Mouse (Mus musculus): ENCODE measurements around the gene Ddr2. TPM values are rescaled to one million over a fixed set of nuclear protein-coding genes. Genes with fewer than 3 reads are reported as not detected.
A peak's percentile ranks its signal among the peaks of the same experiment; 100 is the strongest.

Gene Ddr2
- polyA plus RNA-seq, 2 experiments = 64.1 to 86.7 TPM

GRCm38 (mm10) chr1:170057607-170058006 lies 53.0 kb downstream of the Ddr2 start:
- Histone ChIP-seq H3K4me3 (replicated peaks; ENCODE audit: low read length) (no peak overlapping the region), H3K4me2 (replicated peaks; ENCODE audit: low read depth, low read length, severe bottlenecking) (no peak overlapping the region), H3K4me1 (ENCODE audit: control insufficient read depth, insufficient read depth, low read length) (peaks cover 20% of the 10 kb centered on the region), H3K9me3 (ENCODE audit: control insufficient read depth, low read length) (no peaks in the 10 kb centered on the region), H3K9ac (ENCODE audit: low read depth, low read length, severe bottlenecking) (no peak overlapping the region), H3K27ac (replicated peaks; ENCODE audit: low read depth, low read length) (no peak overlapping the region), H3K36me3 (ENCODE audit: control insufficient read depth, insufficient read depth, low read length) (peaks cover 7% of the 10 kb centered on the region), H3K27me3 (ENCODE audit: control insufficient read depth, insufficient read depth, low read length) (no peaks in the 10 kb centered on the region)
- no peak for TF ChIP-seq POLR2A (IDR thresholded peaks at IDR 0.05; ENCODE audit: borderline replicate concordance, extremely low read depth, insufficient read depth, insufficient read length)
- no peak for ATAC-seq (ENCODE audit: low FRiP score, low read depth)
- 77% methylated on average over 7 of the region's 7 CpGs for WGBS
- no peak for DNase-seq (ENCODE audit: low spot score)

GRCm38 (mm10) chr1:170056921-170057320 lies 53.6 kb downstream of the Ddr2 start:
- WGBS = 74% methylated on average over 3 of the region's 3 CpGs
- no peak overlapping the region for H3K27ac ChIP-seq (replicated peaks; ENCODE audit: low read depth, low read length)
- no peak for ATAC-seq (ENCODE audit: low FRiP score, low read depth)

DNA sequence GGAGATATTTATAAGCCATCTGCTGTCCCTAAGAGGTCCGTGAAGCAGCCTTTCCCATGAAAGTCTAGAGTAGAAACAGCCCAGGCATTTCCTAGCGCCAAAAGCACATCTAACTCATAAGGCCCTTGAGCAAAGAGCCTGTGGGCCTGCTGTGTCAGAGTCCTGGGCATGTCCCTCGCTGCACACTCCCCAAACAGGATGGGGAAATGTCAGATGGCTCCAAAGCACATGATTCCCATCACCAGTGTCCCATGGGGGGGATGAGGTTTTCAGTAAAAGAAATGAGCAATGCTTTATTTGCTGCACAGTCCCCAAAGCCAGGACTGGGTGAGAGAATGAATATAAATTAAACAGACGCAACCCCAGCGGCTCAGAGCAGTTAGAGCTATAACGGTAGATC lies 54.3 kb downstream of the Ddr2 start:
- Histone ChIP-seq H3K4me1 (ENCODE audit: control insufficient read depth, insufficient read depth, low read length) (peaks cover 32% of the 10 kb centered on the region), H3K9me3 (ENCODE audit: control insufficient read depth, low read length) (no peaks in the 10 kb centered on the region), H3K27me3 (ENCODE audit: control insufficient read depth, insufficient read depth, low read length) (no peaks in the 10 kb centered on the region), H3K4me3 (replicated peaks; ENCODE audit: low read length) (no peak overlapping the region), H3K9ac (ENCODE audit: low read depth, low read length, severe bottlenecking) (no peak overlapping the region), H3K4me2 (replicated peaks; ENCODE audit: low read depth, low read length, severe bottlenecking) (no peak overlapping the region), H3K36me3 (ENCODE audit: control insufficient read depth, insufficient read depth, low read length) (peaks cover 7% of the 10 kb centered on the region), H3K27ac (replicated peaks; ENCODE audit: low read depth, low read length) (peak overlapping the region; percentile 53)
- DNase-seq (ENCODE audit: low spot score) = peak; percentile 40
- WGBS = 50% methylated on average over 6 of the region's 6 CpGs
- peak; percentile 54; the same call in 1 of the 2 replicates for ATAC-seq (ENCODE audit: low FRiP score, low read depth)
- TF ChIP-seq POLR2A (IDR thresholded peaks at IDR 0.05; ENCODE audit: borderline replicate concordance, extremely low read depth, insufficient read depth, insufficient read length) = no peak

More at GRCm38 (mm10) chr1:170056921-170057320, 53.6 kb downstream of the Ddr2 start:
- DNase-seq (ENCODE audit: low spot score) = no peak
- H3K4me2 ChIP-seq (replicated peaks; ENCODE audit: low read depth, low read length, severe bottlenecking) = no peak overlapping the region
- TF ChIP-seq POLR2A (IDR thresholded peaks at IDR 0.05; ENCODE audit: borderline replicate concordance, extremely low read depth, insufficient read depth, insufficient read length) = no peak
- no peak overlapping the region for H3K9ac ChIP-seq (ENCODE audit: low read depth, low read length, severe bottlenecking)
- H3K36me3 ChIP-seq (ENCODE audit: control insufficient read depth, insufficient read depth, low read length) = peaks cover 7% of the 10 kb centered on the region
- no peaks in the 10 kb centered on the region for H3K9me3 ChIP-seq (ENCODE audit: control insufficient read depth, low read length)
- H3K4me3 ChIP-seq (replicated peaks; ENCODE audit: low read length) = no peak overlapping the region
- no peaks in the 10 kb centered on the region for H3K27me3 ChIP-seq (ENCODE audit: control insufficient read depth, insufficient read depth, low read length)
- H3K4me1 ChIP-seq (ENCODE audit: control insufficient read depth, insufficient read depth, low read length) = peaks cover 27% of the 10 kb centered on the region

GRCm38 (mm10) chr1:170052469-170053065 lies 58.0 kb downstream of the Ddr2 start:
- DNase-seq (ENCODE audit: low spot score) (no peak), ATAC-seq (ENCODE audit: low FRiP score, low read depth) (no peak)
- H3K36me3 ChIP-seq (ENCODE audit: control insufficient read depth, insufficient read depth, low read length) = no peaks in the 10 kb centered on the region
- no peak overlapping the region for H3K4me2 ChIP-seq (replicated peaks; ENCODE audit: low read depth, low read length, severe bottlenecking)
- no peak overlapping the region for H3K27ac ChIP-seq (replicated peaks; ENCODE audit: low read depth, low read length)
- TF ChIP-seq POLR2A (IDR thresholded peaks at IDR 0.05; ENCODE audit: borderline replicate concordance, extremely low read depth, insufficient read depth, insufficient read length) = no peak
- WGBS = 60% methylated on average over 1 of the region's 1 CpGs
- peaks cover 32% of the 10 kb centered on the region for H3K4me1 ChIP-seq (ENCODE audit: control insufficient read depth, insufficient read depth, low read length)
- H3K4me3 ChIP-seq (replicated peaks; ENCODE audit: low read length) = no peak overlapping the region
- no peak overlapping the region for H3K9ac ChIP-seq (ENCODE audit: low read depth, low read length, severe bottlenecking)
- H3K9me3 ChIP-seq (ENCODE audit: control insufficient read depth, low read length) = no peaks in the 10 kb centered on the region
- H3K27me3 ChIP-seq (ENCODE audit: control insufficient read depth, insufficient read depth, low read length) = no peaks in the 10 kb centered on the region

DNA sequence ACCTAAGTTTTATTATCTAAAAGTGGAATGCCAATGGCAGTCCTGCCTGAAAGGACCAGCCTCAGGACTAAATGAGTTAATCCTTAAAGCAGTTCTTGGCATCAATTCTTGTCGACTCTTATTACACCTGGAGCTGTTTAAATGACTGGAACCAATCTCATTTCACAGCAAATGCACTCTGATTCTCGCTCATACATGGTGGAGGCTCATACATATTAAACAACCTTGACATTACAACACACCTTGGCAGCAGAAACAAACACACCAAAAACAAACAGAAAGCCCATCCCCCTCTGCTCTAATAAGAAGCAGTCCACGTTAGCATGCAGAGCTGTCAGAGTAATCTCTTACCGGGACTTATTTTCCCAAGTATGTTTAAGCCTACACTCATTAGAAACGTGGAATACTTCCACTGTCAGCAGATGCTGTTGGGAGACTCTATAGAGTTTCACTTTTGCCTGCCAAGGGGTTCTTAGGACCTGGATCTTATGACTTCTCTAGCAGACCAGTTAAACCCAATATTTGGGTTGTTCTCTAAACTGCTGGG lies 58.9 kb downstream of the Ddr2 start:
- no peaks in the 10 kb centered on the region for H3K9me3 ChIP-seq (ENCODE audit: control insufficient read depth, low read length)
- WGBS = 47% methylated on average over 5 of the region's 5 CpGs
- H3K9ac ChIP-seq (ENCODE audit: low read depth, low read length, severe bottlenecking) = no peak overlapping the region
- H3K27me3 ChIP-seq (ENCODE audit: control insufficient read depth, insufficient read depth, low read length) = no peaks in the 10 kb centered on the region
- H3K4me3 ChIP-seq (replicated peaks; ENCODE audit: low read length) = no peak overlapping the region
- DNase-seq (ENCODE audit: low spot score) = peak; percentile 30
- H3K36me3 ChIP-seq (ENCODE audit: control insufficient read depth, insufficient read depth, low read length) = no peaks in the 10 kb centered on the region
- ATAC-seq (ENCODE audit: low FRiP score, low read depth) = no peak
- H3K4me1 ChIP-seq (ENCODE audit: control insufficient read depth, insufficient read depth, low read length) = peaks cover 28% of the 10 kb centered on the region
- no peak overlapping the region for H3K27ac ChIP-seq (replicated peaks; ENCODE audit: low read depth, low read length)
- no peak for TF ChIP-seq POLR2A (IDR thresholded peaks at IDR 0.05; ENCODE audit: borderline replicate concordance, extremely low read depth, insufficient read depth, insufficient read length)
- no peak overlapping the region for H3K4me2 ChIP-seq (replicated peaks; ENCODE audit: low read depth, low read length, severe bottlenecking)
